Mouse (Mus musculus) thymus, adult 2 months (tissue): Measurements from ENCODE around the gene Egr4. TPM values are rescaled to one million over a fixed set of nuclear protein-coding genes. Genes with fewer than 3 reads are reported as not detected.

Experiments used
- DNase-seq: peaks from one replicate; pipeline ENCODE4 v3.0.0; 2021
- H3K27ac ChIP-seq: fragments of 200-500 bp; 2 replicates; pipeline ENCODE4 v1.5.1; 2012; ENCODE audit warnings: low read length, control low read depth; ENCODE audit not compliant: control insufficient read depth, insufficient read depth
- H3K27me3 ChIP-seq: fragments of 200-500 bp; 2 replicates; pipeline ENCODE4 v1.6.1; 2012; ENCODE audit warnings: mild to moderate bottlenecking, low read length, moderate library complexity, mixed read lengths; ENCODE audit not compliant: control insufficient read depth, insufficient read depth
- H3K36me3 ChIP-seq: fragments of 200-500 bp; 2 replicates; pipeline ENCODE4 v1.6.1; 2012; ENCODE audit warnings: mild to moderate bottlenecking, low read length, moderate library complexity; ENCODE audit not compliant: control insufficient read depth, insufficient read depth
- H3K4me1 ChIP-seq: fragments of 200-500 bp; replicated peaks from 2 replicates; pipeline ENCODE4 v1.6.1; 2012; ENCODE audit warnings: low read length; ENCODE audit not compliant: control insufficient read depth, insufficient read depth
- H3K4me3 ChIP-seq: fragments of 200-500 bp; 2 replicates; pipeline ENCODE4 v1.5.1; 2012; ENCODE audit warnings: mild to moderate bottlenecking, low read length, control low read depth, moderate library complexity; ENCODE audit not compliant: control insufficient read depth, insufficient read depth
- CTCF ChIP-seq: fragments of 200-500 bp; IDR thresholded peaks from 2 replicates; pipeline ENCODE4 v1.5.1; 2012; ENCODE audit warnings: mild to moderate bottlenecking, control low read depth, low read length, moderate library complexity, borderline replicate concordance; ENCODE audit not compliant: control insufficient read depth, poor library complexity, insufficient read depth; ENCODE audit errors: extremely low read depth
- POLR2A ChIP-seq: fragments of 200-500 bp; IDR thresholded peaks from 2 replicates; pipeline ENCODE4 v1.6.1; 2012; ENCODE audit warnings: mild to moderate bottlenecking, low read length, control low read depth, moderate library complexity; ENCODE audit not compliant: control insufficient read depth, poor library complexity, insufficient read depth; ENCODE audit errors: extremely low read depth
- WGBS: fragments of 180-500 bp; shearing (Covaris S2); methylation state at CpG from one replicate; pipeline ENCODE4 v1.1.7; 2018; 5-methylcytosine and 5-hydroxymethylcytosine counted together
- polyA plus RNA-seq: library from polyadenylated mRNA; depleted of rRNA; stranded (reverse); fragments of >200 nt; gene quantifications from 2 replicates; pipeline ENCODE4 v1.2.3, GENCODE M21; 2012; rRNA removed

The Egr4 gene
- polyA plus RNA-seq, 1 experiment: 0.12 TPM

GRCm38 (mm10) chr6:85472542-85472941 lies 40.8 kb downstream of the Egr4 start:
- H3K4me3 ChIP-seq: no peak overlapping the region
- H3K27me3 ChIP-seq: no peaks in the 10 kb centered on the region
- H3K27ac ChIP-seq: no peak overlapping the region
- no peak for DNase-seq
- no peaks in the 10 kb centered on the region for H3K4me1 ChIP-seq
- TF ChIP-seq CTCF (no peak), POLR2A (no peak)
- 82% methylated on average over 5 of the region's 5 CpGs for WGBS
- peaks cover 17% of the 10 kb centered on the region for H3K36me3 ChIP-seq

- H3K27me3 ChIP-seq: no peaks in the 10 kb centered on the region
Measured at GRCm38 (mm10) chr6:85471962-85472361, 41.4 kb downstream of the Egr4 start.

GRCm38 (mm10) chr6:85469660-85470430 lies 43.5 kb downstream of the Egr4 start:
- peaks cover 44% of the 10 kb centered on the region for H3K36me3 ChIP-seq
- no peak for DNase-seq
- WGBS: 86% methylated on average over 5 of the region's 5 CpGs
- no peak overlapping the region for H3K4me3 ChIP-seq
- no peaks in the 10 kb centered on the region for H3K27me3 ChIP-seq
- H3K27ac ChIP-seq: no peak overlapping the region
- no peaks in the 10 kb centered on the region for H3K4me1 ChIP-seq
- TF ChIP-seq CTCF (no peak), POLR2A (no peak)

More at GRCm38 (mm10) chr6:85471962-85472361, 41.4 kb downstream of the Egr4 start:
- no peak overlapping the region for H3K4me3 ChIP-seq
- WGBS: 81% methylated on average over 8 of the region's 8 CpGs
- no peak for DNase-seq
- peaks cover 22% of the 10 kb centered on the region for H3K36me3 ChIP-seq
- TF ChIP-seq POLR2A (no peak), CTCF (no peak)
- no peaks in the 10 kb centered on the region for H3K4me1 ChIP-seq
- no peak overlapping the region for H3K27ac ChIP-seq

GRCm38 (mm10) chr6:85465381-85465780 lies 48.0 kb downstream of the Egr4 start:
- H3K27me3 ChIP-seq: no peaks in the 10 kb centered on the region
- peaks cover 88% of the 10 kb centered on the region for H3K36me3 ChIP-seq
- no peaks in the 10 kb centered on the region for H3K4me1 ChIP-seq
- no peak for DNase-seq
- TF ChIP-seq POLR2A: no peak
- no peak for TF ChIP-seq CTCF
- H3K27ac ChIP-seq: no peak overlapping the region
- H3K4me3 ChIP-seq: no peak overlapping the region

Other genes starting within 250 kb of the Egr4 start
- gene Sfxn5, start 180.2 kb downstream of the Egr4 start, polyA plus RNA-seq: 3.7 and 5.9 TPM in 2 replicates
- gene Rab11fip5, start 139.0 kb downstream of the Egr4 start, polyA plus RNA-seq: 10.2 and 13.5 TPM in 2 replicates
- 0.22 TPM in 1 of 2 replicates, not detected in the other for gene Noto, start 89.7 kb downstream of the Egr4 start, polyA plus RNA-seq
- gene Smyd5, start 81.6 kb downstream of the Egr4 start, polyA plus RNA-seq: 28.4 and 30.0 TPM in 2 replicates
- gene Cct7, start 62.1 kb downstream of the Egr4 start, polyA plus RNA-seq: 166 and 174 TPM in 2 replicates
- 41.5 and 42.6 TPM in 2 replicates for gene Pradc1, start 61.6 kb downstream of the Egr4 start, polyA plus RNA-seq
- 0.03 and 0.04 TPM in 2 replicates for gene Fbxo41, start 10.6 kb downstream of the Egr4 start, polyA plus RNA-seq
- gene Alms1, start 73.9 kb upstream of the Egr4 start, polyA plus RNA-seq: 2.4 and 2.7 TPM in 2 replicates
- 0.27 and 0.55 TPM in 2 replicates for gene Nat8f7, start 199.6 kb upstream of the Egr4 start, polyA plus RNA-seq